Mouse (Mus musculus) splenic B cell, adult 2 months (primary cell): ENCODE measurements at regions not wholly inside any gene's neighbourhood (a gene's known extent, or its start where the extent isn't known, plus 50 kb on each side); places are given as distances from the start of the nearest gene placed in this dataset.

ENCODE experiments used
- DNase-seq: peaks from one replicate; pipeline ENCODE4 v3.0.0-alpha.2; 2011; ENCODE audit warnings: low read depth, low spot score
- H3K27me3 ChIP-seq: 2 replicates; pipeline ENCODE4 v1.6.1; 2012; ENCODE audit warnings: mild to moderate bottlenecking, low read length, moderate library complexity, mixed read lengths; ENCODE audit not compliant: control insufficient read depth, poor library complexity, insufficient read depth, severe bottlenecking
- H3K36me3 ChIP-seq: 2 replicates; pipeline ENCODE4 v1.6.1; 2012; ENCODE audit warnings: mild to moderate bottlenecking, low read length, moderate library complexity, mixed read lengths; ENCODE audit not compliant: control insufficient read depth, poor library complexity, insufficient read depth, severe bottlenecking

DNA sequence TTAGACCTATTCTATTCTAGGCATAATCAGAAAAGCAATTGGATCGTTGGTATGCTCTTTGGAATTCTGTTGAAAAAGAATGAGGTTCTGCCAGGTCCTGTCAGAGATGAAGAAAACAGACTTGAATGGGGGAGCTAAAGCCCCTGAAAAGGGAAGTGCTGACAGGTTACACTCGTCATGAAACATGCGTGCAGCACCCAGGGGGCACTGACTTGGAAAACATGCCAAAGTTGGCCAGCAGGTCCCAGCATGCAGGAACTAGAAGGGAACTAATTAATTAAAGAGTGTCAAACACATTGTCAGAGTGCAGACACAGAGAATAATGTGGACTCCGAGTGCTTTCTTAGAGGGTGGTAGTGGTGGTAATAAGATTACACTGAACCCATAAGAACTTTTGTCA is 346.2 kb upstream of the Smarca2 start:
- no peak for DNase-seq
- no peaks in the 10 kb centered on the region for H3K27me3 ChIP-seq
- H3K36me3 ChIP-seq = no peaks in the 10 kb centered on the region

DNA sequence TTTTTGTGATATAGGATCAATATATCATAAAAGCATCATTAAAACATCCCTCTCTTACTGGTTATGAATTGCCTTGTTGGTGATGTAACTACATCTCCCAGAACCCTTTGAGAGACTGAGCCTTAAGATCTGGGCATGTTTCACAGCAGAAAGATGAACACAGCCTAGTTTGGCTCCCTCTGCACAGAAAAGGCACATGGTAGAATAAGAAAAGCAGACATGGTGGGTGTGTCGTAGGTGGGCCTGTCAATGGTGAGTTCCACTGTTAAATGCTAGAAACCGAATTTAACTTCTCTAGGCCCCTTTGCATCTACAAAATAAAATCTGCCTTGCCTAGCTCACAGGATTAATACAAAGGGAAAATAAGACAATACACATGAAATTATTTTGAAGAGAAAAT is 343.3 kb upstream of the Smarca2 start:
- H3K36me3 ChIP-seq = no peaks in the 10 kb centered on the region
- H3K27me3 ChIP-seq = no peaks in the 10 kb centered on the region
- no peak for DNase-seq

DNA sequence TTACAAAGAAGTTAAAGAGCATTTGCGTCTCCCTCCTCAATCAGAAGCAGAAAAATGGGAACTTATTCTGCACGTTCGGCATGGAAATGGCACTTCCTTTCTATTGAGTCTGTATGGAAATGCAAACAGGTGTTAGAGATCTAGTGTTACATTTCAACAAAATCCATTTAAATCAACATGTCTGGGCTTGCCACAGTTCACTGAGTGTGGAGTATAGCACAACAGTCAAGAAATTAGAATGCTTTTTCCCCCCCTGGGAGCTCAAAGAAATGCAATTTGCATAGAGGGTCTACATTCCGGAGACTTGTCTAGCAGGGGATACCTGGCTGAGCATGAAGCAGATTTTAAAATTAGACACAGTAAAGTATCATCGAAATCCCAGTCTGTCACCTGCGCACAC is 308.5 kb upstream of the Smarca2 start:
- Histone ChIP-seq H3K36me3 (no peaks in the 10 kb centered on the region), H3K27me3 (no peaks in the 10 kb centered on the region)
- no peak for DNase-seq

DNA sequence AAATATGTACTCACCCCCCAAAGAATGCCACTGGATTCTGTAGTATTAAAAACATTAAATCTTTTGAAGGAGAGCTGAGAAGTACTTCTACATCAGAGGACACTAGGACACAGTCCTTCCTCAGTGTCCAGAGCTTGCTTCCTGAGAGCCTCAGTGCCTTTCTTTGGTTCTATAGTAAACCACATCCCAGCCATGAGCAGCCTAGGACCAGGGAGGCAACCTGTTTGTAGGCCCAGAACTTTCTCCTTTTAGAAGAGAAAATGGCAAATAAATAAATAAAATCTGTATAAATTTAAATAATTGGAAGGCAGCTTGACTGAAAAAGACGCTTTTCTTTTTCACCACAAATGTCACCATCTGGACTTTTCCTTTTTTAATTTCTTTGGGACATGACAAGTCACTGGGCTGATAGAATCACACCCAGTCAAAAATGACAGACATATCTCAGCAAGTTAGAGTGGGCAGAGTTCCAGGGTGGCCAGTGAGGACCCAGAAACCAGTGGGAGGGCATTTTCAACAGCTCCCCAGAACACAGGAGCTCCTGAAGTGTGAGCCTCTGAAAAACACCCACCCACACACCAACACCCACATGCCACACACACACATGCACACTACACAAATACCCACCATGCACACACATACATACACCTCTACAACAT is 296.2 kb upstream of the Smarca2 start:
- DNase-seq = no peak
- no peaks in the 10 kb centered on the region for H3K27me3 ChIP-seq
- no peaks in the 10 kb centered on the region for H3K36me3 ChIP-seq

DNA sequence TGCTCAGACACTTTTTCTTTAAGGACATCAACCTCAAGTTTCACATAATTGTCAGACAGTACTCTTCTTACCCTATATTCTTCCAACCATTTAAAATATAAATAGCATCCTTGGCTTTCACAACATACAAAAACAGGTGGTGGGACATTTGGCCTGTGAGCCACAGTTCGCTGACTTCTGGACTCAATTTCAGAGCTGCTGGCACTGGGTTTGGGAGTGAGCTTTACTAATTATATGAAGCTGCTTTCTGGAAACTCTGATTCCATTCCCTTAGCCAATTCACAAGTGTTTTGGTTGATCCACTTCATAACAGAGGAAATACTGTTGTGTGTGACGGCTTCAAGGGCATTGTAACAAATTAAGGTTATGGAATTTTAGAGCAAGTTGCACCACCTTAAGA is 285.9 kb upstream of the Smarca2 start:
- H3K27me3 ChIP-seq = no peaks in the 10 kb centered on the region
- no peak for DNase-seq

DNA sequence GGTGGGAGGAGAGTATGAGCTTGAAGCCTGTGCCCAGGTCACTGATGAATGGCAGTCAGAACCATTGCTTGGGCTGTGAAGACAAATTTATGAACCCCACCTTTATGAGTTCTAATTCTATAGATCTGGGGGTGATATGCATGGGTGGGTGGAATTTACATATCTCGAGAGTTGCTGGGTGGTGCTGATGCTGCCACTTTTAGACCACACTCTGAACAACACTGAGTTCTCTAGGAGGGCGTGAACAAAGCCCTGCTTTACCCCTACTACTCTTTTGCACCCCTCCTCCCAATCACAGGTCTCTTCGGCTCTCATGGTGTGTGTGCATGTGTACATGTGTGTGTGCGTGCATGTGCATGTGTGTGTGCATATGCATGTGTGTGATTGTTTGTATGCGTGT is 281.2 kb upstream of the Smarca2 start:
- DNase-seq = no peak
- H3K27me3 ChIP-seq = no peaks in the 10 kb centered on the region
- no peaks in the 10 kb centered on the region for H3K36me3 ChIP-seq

More for the DNA sequence above, 285.9 kb upstream of the Smarca2 start:
- H3K36me3 ChIP-seq = no peaks in the 10 kb centered on the region

DNA sequence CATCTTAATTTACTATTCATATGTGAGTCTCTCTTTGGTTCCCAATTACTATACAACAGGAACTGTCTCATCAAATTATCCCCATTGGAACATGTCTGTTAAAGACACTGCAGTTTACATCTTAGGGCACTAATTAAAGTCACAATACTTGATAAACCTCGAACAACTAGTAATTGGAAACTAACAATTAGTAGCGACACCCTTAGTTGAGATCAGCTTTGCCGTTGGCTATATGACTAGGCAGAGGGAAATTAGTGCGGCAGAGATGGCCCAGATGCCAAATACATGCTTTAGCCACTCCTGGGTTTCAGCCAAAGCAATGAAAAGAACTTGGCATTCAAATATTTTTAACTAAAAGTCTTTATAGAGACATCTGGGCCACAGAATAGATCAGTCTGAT is 265.7 kb upstream of the Smarca2 start:
- Histone ChIP-seq H3K36me3 (no peaks in the 10 kb centered on the region), H3K27me3 (no peaks in the 10 kb centered on the region)
- no peak for DNase-seq

DNA sequence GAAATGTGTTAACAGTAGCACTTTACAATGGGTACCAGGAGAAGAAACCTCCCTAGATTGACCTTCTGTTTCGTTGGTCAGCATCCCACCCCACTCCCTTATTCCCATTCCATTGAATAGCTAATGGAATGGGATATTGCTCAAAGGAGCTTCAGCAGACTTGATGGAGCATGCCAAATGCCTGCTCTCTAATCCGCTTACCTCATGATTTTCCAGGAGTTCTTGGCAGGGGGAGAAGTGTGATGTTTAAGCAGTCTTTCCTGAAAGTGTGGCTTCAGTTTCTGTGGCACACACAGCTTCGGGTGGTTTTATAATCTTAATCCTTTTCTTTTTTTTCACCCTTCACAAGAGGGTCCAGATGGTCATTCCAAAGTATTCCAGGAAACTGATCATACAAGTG is 264.7 kb upstream of the Smarca2 start:
- Histone ChIP-seq H3K36me3 (no peaks in the 10 kb centered on the region), H3K27me3 (no peaks in the 10 kb centered on the region)
- no peak for DNase-seq

DNA sequence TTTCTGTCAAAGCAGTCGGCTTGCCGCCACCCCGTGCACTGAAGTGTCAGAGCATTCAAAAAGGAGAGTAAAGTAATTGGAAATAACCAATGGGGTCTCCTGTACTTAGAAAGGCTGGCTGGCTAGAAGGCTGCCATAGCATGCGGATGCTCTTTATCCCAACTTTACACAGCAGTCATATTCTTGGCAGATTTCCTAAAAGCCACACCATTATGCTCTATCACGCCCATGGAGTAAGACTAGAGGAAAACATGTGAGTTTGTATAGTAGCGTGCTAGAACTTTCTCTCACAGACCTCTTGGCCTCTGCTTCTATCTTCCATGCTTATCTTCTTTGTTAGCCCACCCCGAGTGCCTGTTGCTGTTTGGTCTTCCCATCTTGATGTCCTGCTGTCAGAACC is 249.8 kb upstream of the Smarca2 start:
- no peak for DNase-seq

DNA sequence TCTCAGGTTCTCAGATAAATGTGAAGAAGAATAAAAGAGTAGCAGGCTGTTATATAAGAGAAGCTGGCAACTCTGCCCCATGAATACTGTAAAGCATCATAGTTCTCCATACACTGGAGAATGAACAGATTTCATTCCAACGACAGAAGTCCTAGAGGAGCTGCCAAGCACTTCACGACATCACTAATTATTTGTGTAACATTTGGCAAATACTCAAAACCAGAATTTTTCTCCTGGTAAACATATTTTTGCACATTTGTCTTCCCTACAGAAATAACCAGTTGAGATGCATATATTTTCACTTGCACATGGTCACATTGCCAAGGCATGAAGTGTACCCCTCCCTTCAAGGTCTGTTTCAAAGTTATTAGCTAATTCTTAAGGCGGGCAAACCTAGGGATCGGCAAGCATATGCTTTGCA is 220.9 kb upstream of the Smarca2 start:
- no peaks in the 10 kb centered on the region for H3K36me3 ChIP-seq
- no peaks in the 10 kb centered on the region for H3K27me3 ChIP-seq
- no peak for DNase-seq

More for the DNA sequence above, 249.8 kb upstream of the Smarca2 start:
- Histone ChIP-seq H3K36me3 (no peaks in the 10 kb centered on the region), H3K27me3 (no peaks in the 10 kb centered on the region)

DNA sequence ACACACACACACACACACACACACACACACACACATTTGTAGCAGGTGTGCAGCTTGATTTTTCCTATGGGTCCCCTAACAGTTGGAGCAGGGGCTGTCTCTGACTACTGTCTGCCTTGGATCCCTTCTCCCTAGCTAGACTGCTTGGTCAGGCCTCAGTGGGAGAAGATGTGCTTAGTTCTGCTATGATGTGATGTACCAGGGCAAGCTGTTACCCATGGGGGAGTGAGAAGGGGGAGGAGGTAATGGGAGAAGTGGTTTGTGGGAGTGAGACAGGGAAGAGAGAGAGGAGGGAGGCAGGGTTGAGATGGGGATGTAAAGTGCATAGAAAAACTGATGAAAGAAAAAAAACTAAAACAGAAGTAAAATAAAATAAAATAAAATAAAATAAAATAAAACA is 218.8 kb upstream of the Smarca2 start:
- Histone ChIP-seq H3K36me3 (no peaks in the 10 kb centered on the region), H3K27me3 (no peaks in the 10 kb centered on the region)
- no peak for DNase-seq

DNA sequence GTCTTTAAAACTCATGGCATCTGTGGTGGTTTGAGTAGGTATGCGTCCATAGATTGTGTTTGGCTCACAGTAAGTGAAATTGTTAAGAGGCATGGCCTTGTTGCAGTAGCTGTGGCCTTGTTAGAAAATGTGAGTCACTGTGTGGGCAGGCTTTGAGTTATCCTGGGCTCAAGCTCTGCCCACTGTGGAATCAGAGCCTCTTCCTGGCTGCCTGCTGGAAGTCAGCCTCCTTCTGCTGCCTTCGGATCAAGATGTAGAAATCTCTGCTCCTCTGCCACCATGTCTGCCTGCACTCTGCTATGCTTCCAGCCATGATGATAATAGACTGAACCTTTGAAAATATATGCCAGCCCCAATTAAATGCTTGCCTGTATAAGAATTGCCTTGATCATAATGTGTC is 192.2 kb upstream of the Smarca2 start:
- no peak for DNase-seq
- Histone ChIP-seq H3K27me3 (no peaks in the 10 kb centered on the region; the same call in 1 of the 2 replicates), H3K36me3 (no peaks in the 10 kb centered on the region)

DNA sequence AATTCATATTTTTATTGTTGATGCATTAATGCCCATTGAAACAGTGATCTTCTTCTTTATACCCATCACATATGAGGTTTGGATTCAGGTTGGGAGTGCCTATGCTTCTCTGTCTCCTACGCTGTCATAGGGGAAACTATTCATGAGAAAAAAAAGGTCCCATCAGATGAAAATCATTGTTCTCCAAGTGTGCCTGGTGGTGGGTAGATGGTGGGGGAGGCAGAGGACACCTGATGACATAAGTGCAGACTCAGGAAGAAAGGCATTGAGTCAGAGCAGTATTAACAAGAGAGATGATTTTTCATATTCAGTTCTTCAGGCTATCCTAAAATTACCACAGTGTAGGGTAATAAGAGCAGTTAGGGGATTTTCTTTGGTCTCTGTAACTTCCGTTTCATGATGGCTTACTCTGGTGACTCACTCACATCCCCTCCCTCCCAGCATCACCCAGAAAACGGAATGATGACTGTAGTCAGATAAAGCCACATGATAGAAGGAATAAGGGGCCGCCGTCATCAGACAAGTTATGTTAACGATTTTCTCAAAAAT is 190.3 kb upstream of the Smarca2 start:
- Histone ChIP-seq H3K27me3 (no peaks in the 10 kb centered on the region; the same call in 1 of the 2 replicates), H3K36me3 (no peaks in the 10 kb centered on the region)
- no peak for DNase-seq

DNA sequence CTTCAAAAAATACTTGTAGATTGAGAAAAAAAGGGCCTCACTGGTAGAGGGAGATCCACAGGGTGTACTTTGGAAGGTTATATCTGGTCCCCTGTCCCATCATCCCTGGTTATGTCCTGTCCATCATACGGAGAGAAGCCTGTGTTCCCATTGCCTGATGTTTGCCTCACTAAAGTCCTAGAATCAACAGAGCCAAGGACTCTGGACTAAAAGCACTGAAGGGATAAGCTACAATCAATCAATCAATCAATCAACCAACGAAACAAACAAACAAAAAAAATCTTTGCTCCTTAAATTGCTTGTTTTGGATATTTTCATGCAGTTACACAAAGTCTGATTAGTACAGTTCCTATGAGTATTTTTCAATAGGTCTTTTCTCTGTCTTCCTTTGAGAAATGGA is 185.1 kb upstream of the Smarca2 start:
- Histone ChIP-seq H3K27me3 (no peaks in the 10 kb centered on the region), H3K36me3 (no peaks in the 10 kb centered on the region)
- DNase-seq = no peak

DNA sequence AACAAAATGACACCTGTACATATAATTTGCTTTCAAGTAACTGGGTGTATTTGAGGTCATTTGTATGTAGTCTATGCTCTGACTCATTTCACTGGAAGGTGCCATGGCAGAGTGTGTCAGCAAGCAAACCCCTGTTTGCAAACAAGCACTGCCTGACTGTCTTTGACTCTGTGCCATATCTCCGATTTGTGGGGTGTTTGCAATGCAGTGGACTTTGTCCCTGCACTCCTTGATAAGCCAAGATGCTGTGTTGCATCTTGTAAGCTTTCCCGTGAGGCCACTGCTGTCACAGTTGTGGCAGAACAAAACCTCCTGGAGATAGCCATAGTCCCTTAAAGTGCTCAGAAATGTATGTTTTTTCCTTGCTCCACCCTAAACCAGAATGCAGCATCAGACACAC is 165.7 kb upstream of the Smarca2 start:
- H3K27me3 ChIP-seq = no peaks in the 10 kb centered on the region
- no peak for DNase-seq
- no peaks in the 10 kb centered on the region for H3K36me3 ChIP-seq

DNA sequence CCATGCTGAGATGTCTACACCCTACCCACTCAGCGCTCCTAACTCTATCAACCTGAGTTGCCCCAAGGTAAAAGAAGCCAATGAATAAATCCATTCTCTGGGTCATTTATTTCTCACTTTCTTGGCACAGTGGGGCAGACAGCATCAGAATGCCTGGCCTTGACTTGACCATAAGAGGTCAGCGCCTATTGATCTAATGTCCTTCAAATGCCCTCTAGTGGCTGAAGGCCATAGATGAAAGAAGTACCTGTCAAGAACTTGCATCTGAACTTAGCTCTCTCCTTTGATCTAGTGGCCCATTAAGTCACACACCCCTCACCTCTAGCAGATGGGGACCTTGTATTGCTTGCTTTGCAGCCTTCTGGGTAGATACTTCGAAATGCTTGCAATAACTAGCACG is 159.5 kb upstream of the Smarca2 start:
- Histone ChIP-seq H3K27me3 (no peaks in the 10 kb centered on the region), H3K36me3 (no peaks in the 10 kb centered on the region)
- DNase-seq = no peak
